Mouse (Mus musculus): ENCODE data around the gene Slc22a23.

- TF ChIP-seq POLR2A (IDR thresholded peaks at IDR 0.05; ENCODE audit: insufficient read depth, low read depth, low read length) (no peak), CTCF (IDR thresholded peaks at IDR 0.05; ENCODE audit: insufficient read depth, low read depth, low read length) (no peak)
Observed at GRCm38 (mm10) chr13:34239371-34240086, 105.5 kb downstream of the Slc22a23 start.
